Mouse (Mus musculus) cerebellum, postnatal 14 days (tissue): ENCODE measurements around the gene Arhgef19.

Experiments used
- DNase-seq, 2 experiments: peaks; one replicate each; pipeline ENCODE4 v3.0.0; 2021; ENCODE audit warnings: mixed read lengths in 2 of 2

Arhgef19 gene

DNA sequence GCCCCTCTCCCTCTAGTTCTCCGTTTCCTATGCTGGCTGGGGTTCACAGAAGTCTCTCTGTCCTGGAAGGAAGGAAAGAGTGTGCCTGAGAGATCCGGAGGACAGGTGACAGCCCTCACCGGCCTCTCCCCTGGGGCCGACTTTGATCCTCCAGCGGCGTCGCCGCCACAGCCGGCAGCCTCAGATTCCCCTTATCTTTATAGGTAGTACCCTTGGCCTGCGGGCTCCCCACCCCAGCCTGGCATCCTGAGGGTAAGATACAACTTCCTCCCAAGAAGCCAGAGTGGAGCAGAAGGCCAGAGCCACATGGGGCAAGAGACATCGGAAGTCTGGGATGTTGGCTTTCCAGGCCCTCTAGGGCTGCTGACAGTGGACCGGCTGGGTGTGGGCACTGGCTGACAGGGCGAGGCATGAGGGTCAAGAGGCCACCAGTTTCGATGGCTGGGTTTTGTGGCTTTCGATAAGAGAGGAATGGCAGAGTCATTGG is 48.3 kb downstream of the Arhgef19 start:
- DNase-seq = no peak

DNA sequence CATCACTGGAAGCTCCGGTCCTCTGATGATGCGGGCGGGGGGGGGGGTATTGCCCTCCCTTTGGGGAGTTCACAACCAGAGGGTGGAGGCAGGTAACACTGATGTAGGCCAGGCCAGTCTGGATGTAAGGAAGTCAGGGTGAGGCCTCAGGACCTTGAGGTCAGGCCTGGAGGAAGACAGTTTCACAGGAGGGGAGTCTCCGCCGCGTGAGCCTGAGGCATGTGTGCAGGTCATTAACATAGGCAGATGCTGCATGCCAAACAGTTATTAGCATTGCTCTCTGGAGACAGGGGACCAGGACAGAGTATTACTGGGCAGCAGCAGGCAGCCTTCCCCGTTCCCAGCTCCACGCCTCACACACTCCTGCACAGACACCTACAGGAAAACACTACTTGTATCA is 48.9 kb downstream of the Arhgef19 start:
- no peak for DNase-seq

DNA sequence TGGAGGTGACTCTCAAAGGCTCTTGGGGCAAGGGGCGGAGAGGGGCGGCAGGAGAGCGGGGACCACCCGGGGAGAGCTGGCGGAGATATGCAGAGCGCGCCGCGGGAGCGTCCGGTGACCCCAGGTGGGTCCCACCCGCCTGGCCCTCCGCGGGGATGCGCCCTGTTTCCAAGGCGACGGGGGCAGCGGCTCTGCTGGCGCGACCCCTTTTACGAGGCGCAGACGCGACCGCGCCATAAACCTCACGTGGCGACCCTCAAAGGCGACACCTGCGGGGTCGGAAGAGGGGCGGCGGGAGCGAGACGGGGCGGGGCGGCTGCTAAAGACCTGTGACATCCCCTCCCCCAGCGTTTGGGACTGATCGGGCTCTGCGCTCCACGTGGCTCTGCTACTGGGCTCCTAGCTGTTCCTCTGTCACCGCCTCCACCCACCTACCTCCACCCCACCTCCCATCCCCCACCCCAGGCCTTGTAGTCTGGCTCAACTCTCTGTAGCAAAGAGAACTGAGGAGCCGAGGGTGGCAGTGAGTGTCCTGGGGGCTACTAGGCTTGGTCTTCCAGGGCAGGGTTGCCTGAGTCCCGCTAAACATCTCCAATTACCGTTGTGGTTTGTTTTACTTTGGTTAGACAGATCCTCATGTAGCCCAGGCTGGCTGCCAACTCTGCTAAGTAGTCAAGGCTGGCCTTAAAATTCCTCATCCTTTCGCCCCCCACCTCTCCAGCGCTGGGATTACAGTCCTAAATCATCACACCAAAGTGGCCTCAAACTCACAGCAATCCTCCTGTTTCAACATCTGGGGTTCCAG is 52.5 kb downstream of the Arhgef19 start:
- no peak for DNase-seq

DNA sequence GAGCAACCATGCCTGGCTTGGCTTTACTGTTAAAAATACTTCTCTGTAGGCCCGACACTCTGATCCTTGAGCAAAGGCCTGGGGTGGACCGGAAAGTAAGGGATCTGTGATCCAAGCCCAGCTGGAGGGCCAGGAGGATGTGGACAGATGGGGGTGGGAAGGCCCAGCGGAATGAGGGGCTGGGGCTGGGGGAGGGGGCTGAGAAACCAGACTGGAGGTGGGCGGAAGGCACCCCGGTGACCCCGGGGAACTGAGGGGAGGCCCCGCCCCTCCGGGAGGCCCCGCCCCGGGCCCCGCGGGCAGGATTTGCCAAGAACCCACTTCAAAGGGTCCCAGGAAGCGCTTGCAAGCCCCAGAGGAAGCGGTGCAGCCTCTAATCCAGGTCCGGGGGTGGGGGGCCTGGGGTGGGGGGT is 56.5 kb downstream of the Arhgef19 start:
- DNase-seq = no peak

DNA sequence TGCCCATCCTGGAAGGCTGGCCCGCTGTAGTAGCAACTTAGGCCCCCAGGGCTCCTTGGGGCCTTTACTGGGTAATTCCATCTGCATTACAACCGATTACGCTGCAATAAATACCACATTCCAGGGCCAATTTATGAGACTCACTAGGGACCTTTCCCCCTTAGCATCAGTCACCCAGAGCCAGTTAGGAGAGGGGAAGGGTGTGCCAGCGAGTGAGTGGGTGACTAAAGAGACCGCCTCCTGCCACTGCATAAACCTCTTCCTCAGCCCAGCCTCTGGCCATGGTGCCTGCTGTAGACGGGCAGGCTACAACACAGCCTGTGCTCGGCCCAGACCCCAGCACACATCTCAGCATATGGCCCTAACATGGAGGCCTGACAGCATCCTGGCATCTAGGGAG is 58.6 kb downstream of the Arhgef19 start:
- DNase-seq = no peak

DNA sequence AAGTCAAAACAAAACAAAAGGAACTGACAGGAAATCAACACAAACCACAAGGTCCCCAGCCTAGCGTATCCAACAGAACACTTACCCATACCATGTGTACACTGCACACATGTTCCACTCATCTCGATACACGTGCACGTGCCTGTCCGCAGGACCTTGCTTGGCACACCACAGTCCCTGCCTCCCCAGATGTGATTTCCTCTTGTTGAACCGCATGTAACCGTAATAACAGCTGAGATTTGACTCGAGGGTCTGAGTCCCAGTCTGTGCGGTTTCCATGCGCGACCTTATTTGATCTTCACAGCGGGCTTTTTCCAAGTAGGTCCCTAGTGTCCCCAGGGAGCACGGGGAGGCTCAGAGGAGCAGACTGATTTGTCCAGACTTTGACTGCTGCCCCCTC is 60.1 kb downstream of the Arhgef19 start:
- DNase-seq = no peak

DNA sequence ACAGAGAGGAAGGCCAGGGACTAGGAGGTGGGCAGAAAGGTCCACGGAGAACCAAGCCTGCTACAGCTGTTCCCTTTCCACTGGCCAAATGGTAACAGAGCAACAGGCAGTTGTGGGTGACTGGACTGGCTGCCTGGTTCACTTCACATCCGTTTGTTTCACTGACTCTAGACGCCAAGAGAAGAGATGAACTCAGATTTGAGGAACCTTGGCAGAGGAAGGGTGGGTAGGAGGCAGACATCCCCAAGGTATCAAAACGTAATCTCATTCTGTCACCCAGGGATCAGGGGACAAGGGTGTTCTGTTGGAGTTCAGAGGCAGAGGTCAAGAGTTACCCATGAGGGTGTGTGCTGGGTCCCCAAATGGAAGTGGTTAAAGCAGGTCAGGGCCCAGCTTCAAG is 60.9 kb downstream of the Arhgef19 start:
- no peak for DNase-seq

DNA sequence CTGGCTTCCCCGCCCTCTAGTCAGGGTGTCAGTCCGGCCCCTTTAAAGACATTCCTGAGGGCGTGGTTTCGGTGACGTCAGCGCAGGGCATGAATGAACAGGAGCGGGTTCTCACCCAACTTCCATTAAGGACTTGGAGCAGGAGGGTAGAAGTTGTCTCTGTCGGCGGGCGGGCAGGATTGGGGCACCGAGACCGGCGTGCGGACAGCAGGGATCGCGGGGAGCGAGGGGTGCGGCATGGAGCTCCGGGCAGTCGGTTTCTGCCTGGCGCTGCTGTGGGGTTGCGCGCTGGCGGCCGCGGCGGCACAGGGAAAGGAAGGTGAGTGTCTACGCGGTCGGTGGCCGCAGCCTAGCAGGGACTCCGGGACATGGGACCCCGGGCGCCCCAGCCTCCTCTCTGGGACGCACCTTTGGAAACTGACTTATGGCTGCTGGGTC is 61.8 kb downstream of the Arhgef19 start, which contains the start of gene Epha2:
TSS of gene Epha2 (plus strand) at position 125 of the 438 bp plus-strand sequence.
- DNase-seq = peak; percentile 83 to 86

DNA sequence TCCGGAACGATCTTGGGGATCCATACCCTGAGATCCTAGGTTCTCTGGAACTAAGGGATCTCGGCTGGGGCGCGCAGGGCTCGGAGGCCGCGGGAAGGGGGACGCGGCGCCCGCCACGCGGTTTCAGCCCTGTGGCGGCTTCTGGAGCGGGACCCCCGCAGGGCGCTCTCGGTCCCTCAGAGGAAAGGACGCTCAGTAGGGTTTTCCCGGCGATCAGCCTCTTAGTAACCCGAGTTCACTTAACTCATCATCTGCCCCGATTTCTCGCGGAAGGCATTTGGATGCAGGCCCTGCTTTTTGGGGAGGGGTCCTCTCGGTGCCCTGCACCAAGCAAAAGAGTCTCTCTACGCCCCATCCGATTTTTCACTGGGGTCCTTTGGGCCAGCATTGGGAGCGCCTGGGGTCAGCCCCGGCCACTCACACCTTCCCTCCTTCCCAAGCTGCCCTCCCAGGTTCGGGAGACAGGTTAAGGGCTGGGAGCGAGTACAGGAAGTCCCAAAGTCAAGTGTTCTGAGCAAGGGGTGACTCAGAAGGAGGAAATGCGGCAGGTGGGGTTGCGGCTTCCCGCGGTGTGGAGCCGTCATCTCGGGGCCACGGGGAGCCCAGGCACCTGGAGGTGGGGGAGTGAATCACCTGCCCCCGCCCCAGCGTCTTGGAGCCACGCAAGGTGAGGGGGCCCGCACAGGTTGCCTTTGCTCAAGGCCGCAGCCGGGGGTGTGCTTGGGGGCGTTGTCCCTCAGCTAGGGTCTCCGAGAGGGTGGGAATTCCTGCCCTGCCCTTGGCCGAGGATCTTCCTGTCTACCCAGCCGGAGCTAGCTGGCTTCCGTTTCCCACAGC is 62.5 kb downstream of the Arhgef19 start:
- DNase-seq = no peak

DNA sequence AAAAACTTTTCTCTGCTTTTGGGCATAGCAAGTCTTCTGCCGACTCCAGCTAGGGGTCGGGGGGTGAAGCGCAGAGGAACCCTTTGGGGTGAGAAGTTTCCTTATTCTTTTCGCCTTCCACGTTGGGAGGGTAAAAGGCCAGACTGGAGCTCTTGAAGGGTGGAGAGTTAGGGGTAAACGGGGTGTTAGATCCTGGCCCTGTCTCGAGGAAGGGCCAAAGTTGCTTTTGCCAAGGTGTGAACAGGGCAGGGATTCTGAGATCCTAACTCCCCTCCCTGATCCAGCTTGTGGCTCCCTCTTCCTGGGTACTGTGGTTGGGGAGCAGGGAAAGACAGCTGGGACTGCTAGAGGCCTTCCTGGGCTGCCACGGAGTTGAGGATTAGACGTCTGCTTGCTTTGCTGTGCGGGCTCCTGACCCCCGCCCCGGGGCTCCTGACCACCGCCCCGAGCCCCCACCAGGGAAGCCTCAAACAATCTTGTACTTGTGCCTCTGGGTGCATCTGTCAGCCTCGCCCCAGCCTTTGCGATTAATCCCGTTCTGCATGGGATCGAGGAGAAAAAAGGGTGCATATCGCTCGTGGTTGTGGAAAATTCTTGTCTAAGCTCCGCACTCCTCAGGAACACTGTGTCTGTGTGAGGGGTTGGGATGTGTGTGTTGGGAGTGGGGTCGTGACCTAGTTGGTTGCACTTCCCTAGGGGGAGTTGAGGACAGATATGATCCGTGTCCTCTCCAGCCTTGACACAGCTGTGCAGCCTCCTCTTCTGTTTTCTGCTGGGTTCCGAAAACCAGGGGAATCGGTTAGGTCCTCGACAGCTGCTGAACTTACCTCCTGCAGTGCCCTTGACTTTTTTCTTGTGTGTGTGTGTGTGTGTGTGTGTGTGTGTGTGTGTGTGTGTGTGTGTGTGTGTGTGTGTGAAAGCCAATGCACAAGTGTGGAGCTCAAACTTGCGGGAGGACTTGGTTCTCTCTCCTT is 63.4 kb downstream of the Arhgef19 start:
- DNase-seq = no peak

DNA sequence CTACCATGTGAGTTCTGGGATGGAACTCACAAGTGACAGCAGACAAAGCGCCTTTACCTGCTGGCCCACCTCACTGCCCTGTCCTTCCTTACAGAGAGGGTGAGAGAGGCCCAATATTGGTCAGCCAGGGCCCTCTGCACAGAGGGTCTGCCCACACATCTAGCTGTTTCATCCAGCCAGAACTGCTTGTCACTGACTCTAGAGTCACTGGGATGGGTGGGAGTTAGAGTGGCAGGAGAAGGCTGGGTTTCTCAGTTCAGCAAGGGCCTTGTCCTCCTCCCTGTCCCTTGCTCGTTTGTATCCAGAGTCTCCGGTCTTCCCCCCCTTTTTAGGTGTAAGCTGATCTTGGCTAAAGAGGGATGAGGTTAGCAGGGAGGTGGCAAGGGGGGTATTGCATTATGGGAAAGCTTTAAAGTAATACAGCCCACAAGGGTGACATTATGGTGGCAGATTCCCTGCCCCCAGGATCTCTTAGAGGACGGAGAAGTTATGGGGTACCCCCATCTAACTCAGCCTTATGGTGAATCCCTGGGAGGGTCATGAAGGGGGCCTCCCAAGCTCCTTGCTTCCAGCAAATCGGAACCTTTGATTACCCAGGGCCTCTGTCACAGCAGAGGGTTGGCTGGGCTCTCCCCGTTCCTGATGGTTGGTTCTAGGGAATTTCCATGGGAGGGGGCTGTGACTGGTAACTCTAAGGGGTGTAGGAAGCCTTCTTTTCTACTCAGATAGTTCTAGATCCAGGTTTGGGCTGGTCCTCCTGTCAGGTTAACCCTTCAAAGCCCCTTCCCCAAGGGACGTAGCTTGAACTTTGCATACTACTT is 64.3 kb downstream of the Arhgef19 start:
- DNase-seq = no peak

DNA sequence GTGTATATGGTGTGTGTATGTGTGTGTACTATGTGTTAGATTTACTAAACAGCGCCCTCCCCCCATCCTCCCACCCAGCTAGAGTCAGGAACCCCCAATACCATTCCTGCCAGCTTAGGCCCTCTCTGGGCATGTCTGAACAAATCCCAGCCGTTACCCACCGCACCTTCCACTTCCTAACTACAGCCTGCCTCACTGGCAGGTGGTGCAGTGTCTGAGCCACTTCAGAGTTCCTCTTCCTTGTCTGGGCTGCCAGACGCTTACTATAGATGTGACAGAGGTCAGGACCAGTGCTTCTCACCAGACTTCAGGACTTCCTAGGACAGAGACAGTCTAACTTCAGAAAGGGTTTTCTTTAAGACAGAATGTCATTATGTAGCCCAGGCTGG is 64.9 kb downstream of the Arhgef19 start:
- no peak for DNase-seq

DNA sequence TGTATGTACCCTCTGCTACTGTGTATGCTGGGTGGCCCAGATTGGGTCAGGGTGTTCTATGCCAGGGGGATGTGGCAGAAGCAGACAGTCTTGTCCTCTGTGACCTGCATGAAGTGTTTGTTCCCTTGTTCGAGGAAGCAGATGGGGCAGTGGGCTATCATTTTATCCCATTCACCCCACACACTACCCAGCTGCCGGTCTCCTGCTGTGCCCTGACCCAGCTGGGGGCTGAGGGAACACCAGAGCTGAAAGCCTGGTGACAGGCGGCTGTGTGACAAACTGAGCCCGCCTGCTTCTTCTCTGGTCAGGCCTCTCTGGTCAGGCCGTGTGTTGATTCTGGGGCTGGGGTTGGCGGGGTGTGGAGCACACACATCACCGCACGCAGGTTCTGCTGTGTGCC is 66.8 kb downstream of the Arhgef19 start:
- no peak for DNase-seq
